Mouse (Mus musculus): ENCODE results near the gene Gbp9. TPM values are rescaled to one million over a fixed set of nuclear protein-coding genes. Genes with fewer than 3 reads are reported as not detected.
"Not testable (repeated sequence)": the region's sequence is repeated elsewhere in the genome, so short reads cannot be mapped to it uniquely, and the experiment has no call there.

The Gbp9 gene
- polyA plus RNA-seq (2015; fragmentation: Nextera tagmentation; extraction: Ambion mirVana), result 2.3 and 2.5 TPM in 2 replicates

DNA sequence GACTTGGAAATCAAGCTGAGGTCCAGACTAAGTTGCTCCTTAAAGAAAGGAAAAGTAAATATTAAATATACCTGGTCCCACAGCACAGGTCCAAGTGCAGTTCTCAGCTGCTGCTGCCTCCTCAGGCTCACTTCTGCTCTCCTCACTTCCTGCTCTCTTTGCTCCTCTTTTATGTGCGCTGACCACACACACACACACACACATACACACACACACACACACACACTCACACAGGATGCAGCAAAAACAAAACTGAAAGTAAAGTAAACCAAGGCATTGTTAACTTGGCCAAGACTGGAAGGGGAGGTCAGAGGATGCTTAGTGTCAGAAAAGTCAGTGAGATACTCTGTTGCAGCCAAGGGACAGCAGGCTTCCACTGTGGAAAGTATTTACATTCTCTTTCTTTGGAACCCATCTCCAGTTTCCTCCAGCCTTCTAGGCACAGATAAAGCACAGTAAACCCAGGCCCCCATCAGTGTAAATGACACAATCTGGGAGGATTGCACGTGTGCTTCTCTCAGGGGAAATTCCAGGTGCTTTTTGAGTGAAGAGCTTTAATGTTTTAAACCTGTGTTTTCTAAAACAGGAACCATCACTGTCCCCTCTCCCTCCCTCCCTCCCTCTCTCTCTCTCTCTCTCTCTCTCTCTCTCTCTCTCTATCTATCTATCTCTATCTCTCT is at the start of gene Gbp9, which contains the start of the genes Gbp8 and Gbp4:
Gene Gbp9 (minus strand): TSS at position 131 of the 680 bp plus-strand sequence.
Gene Gbp8 (minus strand): TSS at position 132 of the 680 bp plus-strand sequence.
Gene Gbp4 (minus strand): TSS at position 178 of the 680 bp plus-strand sequence.
- ATAC-seq (ENCODE audit: insufficient number of reproducible peaks, low FRiP score, low TSS enrichment, low read depth); H3K27me3 ChIP-seq; H3K9me3 ChIP-seq; H3K4me3 ChIP-seq; H3K4me1 ChIP-seq; H3K9ac ChIP-seq; H3K36me3 ChIP-seq; H3K4me2 ChIP-seq; H3K27ac ChIP-seq: not testable (repeated sequence)
- WGBS, result 20% methylated on average over 2 of the region's 2 CpGs

DNA sequence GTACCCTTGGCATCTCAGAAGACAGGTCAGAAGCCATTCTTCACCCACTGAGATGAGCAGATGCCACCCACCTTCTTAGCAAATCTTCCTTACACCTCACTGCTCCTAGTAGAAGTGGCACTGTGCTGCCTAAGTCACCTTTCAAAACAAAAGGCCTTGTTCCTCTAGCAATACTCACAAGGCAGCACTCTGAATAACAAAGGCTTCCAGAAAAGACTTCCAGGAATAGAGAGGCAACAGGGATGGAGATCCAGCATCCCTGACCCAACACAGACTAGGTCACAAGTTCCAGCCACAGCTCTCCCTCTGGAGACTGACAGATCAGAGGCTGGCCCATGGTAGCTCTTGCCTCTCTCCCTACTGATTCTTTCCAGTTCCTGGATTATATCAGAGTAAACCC is 42.1 kb upstream of the Gbp9 start:
- ATAC-seq (ENCODE audit: insufficient number of reproducible peaks, low FRiP score, low TSS enrichment, low read depth), result no peak
- Histone ChIP-seq H3K9ac (no peak overlapping the region), H3K27ac (no peak overlapping the region), H3K36me3 (no peaks in the 10 kb centered on the region), H3K4me1 (no peaks in the 10 kb centered on the region), H3K27me3 (no peaks in the 10 kb centered on the region), H3K4me3 (no peak overlapping the region), H3K4me2 (no peak overlapping the region), H3K9me3 (no peaks in the 10 kb centered on the region)

DNA sequence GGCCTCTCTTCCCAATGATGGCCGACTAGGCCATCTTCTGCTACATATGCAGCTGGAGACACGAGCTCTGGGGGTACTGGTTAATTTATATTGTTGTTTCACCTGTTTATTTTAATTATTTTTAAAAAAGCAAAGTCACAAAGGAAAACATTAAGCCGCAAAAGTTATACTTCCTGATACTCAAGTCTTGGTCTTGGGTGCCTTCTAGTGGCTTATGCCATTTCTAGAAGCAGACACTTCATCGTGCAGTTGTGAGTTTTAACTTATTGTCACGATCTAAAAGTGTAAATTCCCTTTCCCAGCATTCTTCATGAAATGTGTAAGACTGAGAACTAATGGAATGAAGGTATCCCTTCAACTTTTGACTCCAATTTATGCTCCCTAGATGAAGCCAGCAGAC is 17.2 kb upstream of the Gbp9 start:
- WGBS, result 81% methylated on average over 5 of the region's 5 CpGs
- no peaks in the 10 kb centered on the region for H3K4me1 ChIP-seq
- H3K36me3 ChIP-seq, result no peaks in the 10 kb centered on the region
- no peak overlapping the region for H3K4me3 ChIP-seq
- no peaks in the 10 kb centered on the region for H3K9me3 ChIP-seq
- H3K27ac ChIP-seq, result no peak overlapping the region
- H3K9ac ChIP-seq, result no peak overlapping the region
- no peak for ATAC-seq (ENCODE audit: insufficient number of reproducible peaks, low FRiP score, low TSS enrichment, low read depth)
- H3K4me2 ChIP-seq, result no peak overlapping the region
- no peaks in the 10 kb centered on the region for H3K27me3 ChIP-seq

DNA sequence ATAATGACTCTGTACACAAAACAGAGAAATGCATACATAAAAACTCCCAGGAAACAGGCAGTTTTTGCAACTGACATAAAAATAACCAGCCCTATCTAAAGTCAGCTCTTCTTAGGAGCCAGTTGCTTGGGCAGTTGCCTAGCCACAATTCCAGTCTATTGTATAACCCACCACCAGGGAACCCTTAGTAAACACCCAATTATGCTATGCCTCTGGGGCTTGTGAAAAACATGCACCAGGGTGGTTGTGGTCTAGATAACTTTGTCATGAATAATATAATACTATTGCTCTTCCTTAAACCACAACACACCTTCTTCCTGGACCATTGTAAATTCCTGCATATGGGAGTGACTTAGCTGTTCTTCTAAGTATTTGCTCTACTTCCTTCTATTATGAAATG is 14.7 kb upstream of the Gbp9 start:
- Histone ChIP-seq H3K4me1 (no peaks in the 10 kb centered on the region), H3K4me3 (no peak overlapping the region), H3K27ac (no peak overlapping the region), H3K9ac (no peak overlapping the region), H3K4me2 (no peak overlapping the region), H3K9me3 (no peaks in the 10 kb centered on the region), H3K27me3 (no peaks in the 10 kb centered on the region), H3K36me3 (no peaks in the 10 kb centered on the region)
- ATAC-seq (ENCODE audit: insufficient number of reproducible peaks, low FRiP score, low TSS enrichment, low read depth), result no peak

DNA sequence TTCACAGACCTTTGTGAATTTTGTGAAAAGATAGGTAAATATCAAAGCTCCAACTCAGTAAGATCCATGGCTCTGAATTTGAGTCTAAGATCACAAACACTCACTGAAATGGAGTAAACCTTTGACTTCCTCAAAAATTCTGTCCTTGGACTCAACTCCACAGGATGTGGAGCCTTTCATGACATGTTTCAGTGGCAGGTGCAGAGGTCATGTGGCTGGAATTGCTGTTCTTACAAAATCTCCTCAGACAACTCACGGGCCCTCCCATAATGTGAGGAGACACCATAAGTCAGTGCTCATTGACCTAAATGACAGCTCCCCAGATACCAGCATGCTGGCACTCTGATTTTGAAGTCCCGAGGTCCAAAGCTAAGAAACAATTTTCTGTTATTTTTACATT is 8.7 kb upstream of the Gbp9 start:
- WGBS, result 64% methylated on average over 2 of the region's 2 CpGs
- H3K4me3 ChIP-seq; H3K4me1 ChIP-seq; H3K4me2 ChIP-seq; H3K36me3 ChIP-seq; ATAC-seq (ENCODE audit: insufficient number of reproducible peaks, low FRiP score, low TSS enrichment, low read depth); H3K27me3 ChIP-seq; H3K9me3 ChIP-seq; H3K27ac ChIP-seq; H3K9ac ChIP-seq: not testable (repeated sequence)

DNA sequence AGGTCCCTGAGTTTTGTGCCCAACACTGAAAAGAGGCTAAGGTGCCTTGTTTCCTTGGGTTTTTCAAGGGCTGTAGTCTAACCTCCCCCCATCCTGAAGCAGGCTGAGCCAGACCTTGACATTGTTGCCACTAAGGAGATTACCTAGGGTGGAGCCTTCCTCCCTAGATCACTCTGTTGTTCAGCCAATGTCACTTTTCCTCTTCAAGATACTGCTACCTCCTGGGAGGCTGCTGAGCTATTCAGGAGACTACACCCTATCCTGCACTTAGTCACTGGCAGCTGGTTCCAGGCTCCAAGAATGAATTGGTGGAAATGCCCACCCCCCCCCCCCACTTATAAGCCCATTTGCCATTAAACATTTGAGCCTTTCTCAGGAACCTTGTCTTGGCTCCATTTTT is 7.1 kb upstream of the Gbp9 start:
- no peaks in the 10 kb centered on the region for H3K4me1 ChIP-seq
- H3K9me3 ChIP-seq, result no peaks in the 10 kb centered on the region
- ATAC-seq (ENCODE audit: insufficient number of reproducible peaks, low FRiP score, low TSS enrichment, low read depth), result no peak
- no peak overlapping the region for H3K4me3 ChIP-seq
- no peak overlapping the region for H3K9ac ChIP-seq
- no peak overlapping the region for H3K4me2 ChIP-seq
- H3K27ac ChIP-seq, result no peak overlapping the region
- H3K36me3 ChIP-seq, result no peaks in the 10 kb centered on the region
- no peaks in the 10 kb centered on the region for H3K27me3 ChIP-seq

DNA sequence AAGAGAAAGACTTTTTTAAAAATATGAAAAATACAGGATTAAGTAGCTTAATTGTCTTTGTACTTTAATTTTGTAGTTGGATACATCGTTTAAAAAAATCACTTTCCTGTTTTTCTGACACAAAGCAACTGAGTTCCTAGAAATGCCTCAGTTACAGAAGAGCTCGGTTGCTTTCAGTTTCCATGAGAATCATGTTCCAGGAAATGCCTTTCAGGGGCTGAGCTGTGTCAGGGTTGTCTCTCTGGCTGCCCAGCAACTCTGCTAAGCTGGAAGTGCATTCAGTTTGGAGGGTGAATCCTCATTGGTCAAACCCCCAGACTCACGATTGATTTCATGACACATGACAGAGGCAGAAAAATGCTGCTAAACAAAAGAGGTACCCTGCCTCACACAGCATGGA is 6.4 kb upstream of the Gbp9 start:
- H3K9ac ChIP-seq; H3K27ac ChIP-seq; H3K4me2 ChIP-seq; H3K9me3 ChIP-seq; H3K27me3 ChIP-seq; H3K36me3 ChIP-seq; H3K4me1 ChIP-seq; ATAC-seq (ENCODE audit: insufficient number of reproducible peaks, low FRiP score, low TSS enrichment, low read depth); H3K4me3 ChIP-seq: not testable (repeated sequence)
- WGBS, result 49% methylated on average over 3 of the region's 3 CpGs

DNA sequence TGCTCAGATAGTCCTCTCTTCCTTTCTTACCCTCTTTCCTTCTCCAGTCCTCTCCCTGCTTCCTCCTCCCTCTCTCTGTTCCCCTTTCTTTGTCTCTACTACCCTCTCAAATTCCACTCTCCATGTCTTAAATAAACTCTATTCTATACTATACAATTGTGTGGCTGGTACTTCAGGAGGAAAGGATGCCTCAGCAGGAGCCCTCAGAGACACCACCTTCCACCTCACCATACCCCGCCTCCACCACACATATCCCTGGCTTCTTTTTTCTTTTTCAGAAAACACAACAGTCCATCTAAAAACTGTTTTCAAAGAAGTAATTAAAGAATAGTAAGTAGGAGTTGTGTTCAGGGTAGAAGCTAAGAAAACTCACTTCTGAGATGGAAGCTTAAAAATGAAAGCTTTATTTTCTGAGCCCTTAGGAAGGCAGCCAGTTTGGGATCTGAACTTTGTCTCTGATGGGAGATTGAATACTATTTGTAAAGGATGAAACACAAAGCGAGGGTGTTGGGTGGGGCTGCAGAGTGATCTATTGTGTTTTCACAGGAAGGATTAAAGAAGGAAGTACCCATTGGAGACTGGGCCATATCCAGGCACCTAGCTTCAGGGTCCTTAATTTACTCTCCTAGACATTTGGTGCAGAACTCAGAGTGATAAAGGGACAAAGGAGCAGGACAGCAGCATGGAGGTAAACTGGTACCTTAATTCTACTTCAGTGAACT is 911 bp upstream of the Gbp9 start:
- 60% methylated on average over 2 of the region's 2 CpGs for WGBS
- ATAC-seq (ENCODE audit: insufficient number of reproducible peaks, low FRiP score, low TSS enrichment, low read depth); H3K9me3 ChIP-seq; H3K27me3 ChIP-seq; H3K4me3 ChIP-seq; H3K36me3 ChIP-seq; H3K4me1 ChIP-seq; H3K27ac ChIP-seq; H3K9ac ChIP-seq; H3K4me2 ChIP-seq: not testable (repeated sequence)

DNA sequence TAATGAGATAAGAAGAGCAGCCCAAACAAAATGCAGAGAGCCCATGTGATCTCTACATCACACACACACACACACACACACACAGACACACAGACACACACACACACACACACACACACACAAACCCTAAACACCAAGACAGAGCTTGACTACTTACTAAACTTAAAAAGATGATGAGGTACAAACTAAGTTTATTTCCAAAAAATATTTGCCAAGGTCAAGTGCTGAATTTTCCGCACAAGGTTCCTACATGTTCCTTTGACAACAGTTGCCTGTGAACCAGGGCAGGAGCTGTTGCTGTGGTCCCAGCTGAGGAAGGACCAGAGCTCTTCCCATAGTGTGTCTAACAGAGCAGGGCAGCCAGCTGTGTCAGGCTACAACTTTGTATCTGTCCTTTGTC is 433 bp downstream of the Gbp9 start:
- no peaks in the 10 kb centered on the region for H3K4me1 ChIP-seq
- H3K9me3 ChIP-seq, result no peaks in the 10 kb centered on the region
- no peak for ATAC-seq (ENCODE audit: insufficient number of reproducible peaks, low FRiP score, low TSS enrichment, low read depth)
- no peak overlapping the region for H3K9ac ChIP-seq
- H3K4me3 ChIP-seq, result no peak overlapping the region
- H3K36me3 ChIP-seq, result no peaks in the 10 kb centered on the region
- no peaks in the 10 kb centered on the region for H3K27me3 ChIP-seq
- WGBS, result 72% methylated on average over 1 of the region's 1 CpGs
- H3K4me2 ChIP-seq, result no peak overlapping the region
- H3K27ac ChIP-seq, result no peak overlapping the region

DNA sequence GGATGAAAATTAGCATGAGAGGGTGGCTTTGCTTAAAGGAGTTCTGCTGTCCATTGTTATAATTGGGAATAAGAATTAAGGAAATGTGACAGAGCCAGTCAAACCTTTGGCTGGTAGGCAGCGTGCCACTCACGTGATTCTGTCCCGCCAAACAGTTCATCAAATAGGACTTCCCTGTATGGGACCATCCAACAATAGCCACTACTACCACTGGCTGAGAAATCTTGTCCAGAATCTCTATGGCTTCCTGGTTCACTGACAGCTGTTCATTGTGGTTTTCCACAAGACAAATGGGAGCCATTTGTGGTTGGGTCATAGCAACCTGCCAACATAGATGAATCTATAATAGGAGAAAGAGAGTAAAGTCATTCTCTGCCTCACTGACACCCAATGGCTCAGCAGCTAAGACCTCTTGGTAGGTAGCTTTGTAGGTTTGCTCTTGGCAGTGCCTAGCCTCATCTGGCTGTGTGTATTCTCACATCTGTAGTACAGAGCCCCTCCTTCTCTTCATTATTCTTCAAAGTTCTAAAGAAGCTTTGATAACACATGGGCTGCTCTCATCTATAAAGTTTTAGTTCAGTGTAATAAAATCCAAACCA is 2.5 kb downstream of the Gbp9 start:
- H3K36me3 ChIP-seq; H3K9ac ChIP-seq; ATAC-seq (ENCODE audit: insufficient number of reproducible peaks, low FRiP score, low TSS enrichment, low read depth); H3K27ac ChIP-seq; H3K27me3 ChIP-seq; H3K4me1 ChIP-seq; H3K9me3 ChIP-seq; H3K4me3 ChIP-seq; H3K4me2 ChIP-seq: not testable (repeated sequence)
- WGBS, result 75% methylated on average over 3 of the region's 3 CpGs

DNA sequence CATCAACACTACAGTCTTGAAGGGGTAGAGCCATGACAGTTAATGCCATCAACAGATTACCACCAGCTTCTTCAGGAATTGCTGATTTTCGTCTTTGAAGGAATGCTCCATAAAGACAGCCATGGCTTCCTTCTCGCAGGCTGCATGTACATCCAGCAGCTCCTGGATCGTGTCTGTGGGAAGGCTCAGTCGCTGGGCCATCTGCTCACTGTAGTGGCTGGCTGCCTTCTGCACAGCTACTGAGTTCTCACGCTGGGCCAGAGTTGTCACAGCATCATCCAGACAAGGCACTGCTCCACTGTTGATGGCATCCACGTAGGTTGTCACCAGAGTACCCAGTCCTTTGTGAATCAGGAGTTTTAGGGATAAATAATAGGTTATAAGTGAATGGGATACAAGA is 17.6 kb downstream of the Gbp9 start:
- H3K27me3 ChIP-seq; H3K4me3 ChIP-seq; H3K9me3 ChIP-seq; H3K4me2 ChIP-seq; ATAC-seq (ENCODE audit: insufficient number of reproducible peaks, low FRiP score, low TSS enrichment, low read depth); H3K27ac ChIP-seq; H3K9ac ChIP-seq; H3K36me3 ChIP-seq; H3K4me1 ChIP-seq: not testable (repeated sequence)
- 79% methylated on average over 6 of the region's 6 CpGs for WGBS

DNA sequence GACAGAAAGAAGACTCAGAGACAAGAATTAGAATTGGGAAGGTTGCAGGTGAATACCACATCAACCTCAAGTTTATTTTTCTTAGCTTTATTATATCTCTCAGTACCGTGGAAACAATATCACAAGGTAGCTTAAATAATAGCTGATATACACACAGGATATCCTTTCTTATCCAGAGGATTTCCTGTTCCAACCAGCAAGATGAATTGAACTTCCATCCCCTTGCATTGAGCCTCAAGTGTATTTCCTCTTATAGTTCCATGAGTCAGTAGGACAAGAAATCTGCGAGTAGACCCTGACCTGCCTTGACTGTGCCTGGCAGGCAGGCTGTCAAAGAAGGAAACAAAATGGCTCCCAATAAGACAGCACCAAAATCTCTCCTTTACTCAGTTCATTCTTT is 23.6 kb downstream of the Gbp9 start:
- WGBS, result 82% methylated on average over 2 of the region's 2 CpGs
- Histone ChIP-seq H3K36me3 (no peaks in the 10 kb centered on the region), H3K27me3 (no peaks in the 10 kb centered on the region), H3K9ac (no peak overlapping the region), H3K27ac (no peak overlapping the region), H3K4me1 (no peaks in the 10 kb centered on the region), H3K4me2 (no peak overlapping the region), H3K9me3 (no peaks in the 10 kb centered on the region), H3K4me3 (no peak overlapping the region)
- ATAC-seq (ENCODE audit: insufficient number of reproducible peaks, low FRiP score, low TSS enrichment, low read depth), result no peak
